Mouse (Mus musculus) hindbrain, embryonic 12.5 days (tissue): Measurements from ENCODE around the gene Bcas3. TPM values are rescaled to one million over a fixed set of nuclear protein-coding genes. Genes with fewer than 3 reads are reported as not detected.

Experiments used
- ATAC-seq: fragments of 200-750 bp; cut with Nextera tagmentation; 2 replicates; pipeline ENCODE4 v1.8.0; 2017; ENCODE audit warnings: moderate TSS enrichment; ENCODE audit not compliant: low FRiP score
- H3K27ac ChIP-seq: fragments of 300-500 bp; sonication (generic); 2 replicates; pipeline ENCODE4 v1.5.1; 2016; ENCODE audit warnings: mild to moderate bottlenecking
- H3K27me3 ChIP-seq: fragments of 300-500 bp; sonication (generic); 2 replicates; pipeline ENCODE4 v1.6.1; 2016; ENCODE audit warnings: mild to moderate bottlenecking
- H3K36me3 ChIP-seq: fragments of 300-500 bp; sonication (generic); 2 replicates; pipeline ENCODE4 v1.6.1; 2016; ENCODE audit warnings: mild to moderate bottlenecking
- H3K4me1 ChIP-seq: fragments of 300-500 bp; sonication (generic); 2 replicates; pipeline ENCODE4 v1.6.1; 2016
- H3K4me2 ChIP-seq: fragments of 300-500 bp; sonication (generic); replicated peaks from 2 replicates; pipeline ENCODE4 v1.6.1; 2016; ENCODE audit warnings: mild to moderate bottlenecking
- H3K4me3 ChIP-seq: fragments of 300-500 bp; sonication (generic); 2 replicates; pipeline ENCODE4 v1.5.1; 2016; ENCODE audit warnings: mild to moderate bottlenecking
- H3K9ac ChIP-seq: fragments of 300-500 bp; sonication (generic); 2 replicates; pipeline ENCODE4 v1.6.1; 2016; ENCODE audit warnings: mild to moderate bottlenecking, moderate library complexity
- H3K9me3 ChIP-seq: fragments of 300-500 bp; sonication (generic); replicated peaks from 2 replicates; pipeline ENCODE4 v1.6.1; 2016; ENCODE audit warnings: mild to moderate bottlenecking
- WGBS: fragments of 180-500 bp; shearing (Covaris S2); methylation state at CpG from one replicate; pipeline ENCODE4 v1.1.7; 2016; 5-methylcytosine and 5-hydroxymethylcytosine counted together
- polyA plus RNA-seq: library from polyadenylated mRNA; unstranded; fragments of >200 nt; fragmentation: Nextera tagmentation; extraction: Ambion mirVana; gene quantifications from 2 replicates; pipeline ENCODE4 v1.2.1, GENCODE M21; 2016

The Bcas3 gene
- polyA plus RNA-seq, 1 experiment from 2014 or later: 33.9 TPM

- no peak overlapping the region for H3K27ac ChIP-seq
- WGBS: 77% methylated on average over 5 of the region's 5 CpGs
These were observed 463.5 kb downstream of the Bcas3 start for GRCm38 (mm10) chr11:85816471-85816870.

GRCm38 (mm10) chr11:85818401-85818800, 465.4 kb downstream of the Bcas3 start:
- H3K4me3 ChIP-seq: no peak overlapping the region
- H3K36me3 ChIP-seq: no peaks in the 10 kb centered on the region
- H3K9me3 ChIP-seq: no peaks in the 10 kb centered on the region
- no peak overlapping the region for H3K9ac ChIP-seq
- peaks cover 12% of the 10 kb centered on the region for H3K27me3 ChIP-seq
- peaks cover 16% of the 10 kb centered on the region for H3K4me1 ChIP-seq
- H3K27ac ChIP-seq: no peak overlapping the region
- no peak for ATAC-seq
- no peak overlapping the region for H3K4me2 ChIP-seq
- 73% methylated on average over 3 of the region's 3 CpGs for WGBS

More at GRCm38 (mm10) chr11:85816471-85816870, 463.5 kb downstream of the Bcas3 start:
- peaks cover 16% of the 10 kb centered on the region for H3K4me1 ChIP-seq
- H3K9ac ChIP-seq: no peak overlapping the region
- peaks cover 12% of the 10 kb centered on the region for H3K27me3 ChIP-seq
- no peak for ATAC-seq
- no peaks in the 10 kb centered on the region for H3K9me3 ChIP-seq
- H3K4me3 ChIP-seq: no peak overlapping the region
- no peak overlapping the region for H3K4me2 ChIP-seq
- H3K36me3 ChIP-seq: no peaks in the 10 kb centered on the region

GRCm38 (mm10) chr11:85820959-85821358, 468.0 kb downstream of the Bcas3 start:
- Histone ChIP-seq H3K27ac (no peak overlapping the region), H3K9ac (no peak overlapping the region), H3K4me3 (no peak overlapping the region), H3K36me3 (no peaks in the 10 kb centered on the region), H3K9me3 (no peaks in the 10 kb centered on the region), H3K4me1 (no peaks in the 10 kb centered on the region), H3K27me3 (peaks cover 31% of the 10 kb centered on the region), H3K4me2 (no peak overlapping the region)
- ATAC-seq: no peak
- 81% methylated on average over 3 of the region's 3 CpGs for WGBS

GRCm38 (mm10) chr11:85821659-85822058, 468.7 kb downstream of the Bcas3 start:
- Histone ChIP-seq H3K27me3 (peaks cover 38% of the 10 kb centered on the region), H3K36me3 (no peaks in the 10 kb centered on the region), H3K9me3 (no peaks in the 10 kb centered on the region), H3K4me3 (no peak overlapping the region), H3K27ac (no peak overlapping the region), H3K9ac (no peak overlapping the region), H3K4me2 (no peak overlapping the region), H3K4me1 (no peaks in the 10 kb centered on the region)
- WGBS: 73% methylated on average over 9 of the region's 9 CpGs
- no peak for ATAC-seq

DNA sequence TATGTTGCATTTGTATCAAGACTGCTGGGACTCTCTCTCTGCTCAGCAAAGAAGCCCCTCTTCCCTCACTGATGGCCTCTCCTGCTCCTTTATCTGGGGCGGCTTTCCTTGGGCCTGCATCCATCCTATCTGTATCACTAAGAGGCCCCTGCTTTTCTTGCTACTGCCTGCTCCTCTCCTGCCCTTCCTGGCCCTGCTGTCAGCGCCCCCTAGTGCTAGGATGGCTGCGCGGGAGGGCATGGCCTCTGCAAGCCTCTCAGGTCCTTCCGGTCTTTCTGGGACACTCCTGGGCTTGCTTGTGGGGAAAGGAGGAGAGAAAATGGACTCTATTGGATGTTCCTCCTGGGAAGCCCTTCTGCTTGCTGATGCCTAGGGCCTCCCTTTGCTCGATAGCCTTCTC, 470.2 kb downstream of the Bcas3 start:
- Histone ChIP-seq H3K4me3 (no peak overlapping the region), H3K27ac (no peak overlapping the region), H3K4me2 (no peak overlapping the region), H3K4me1 (peaks cover 7% of the 10 kb centered on the region), H3K36me3 (no peaks in the 10 kb centered on the region), H3K27me3 (peaks cover 53% of the 10 kb centered on the region), H3K9ac (no peak overlapping the region), H3K9me3 (no peaks in the 10 kb centered on the region)
- WGBS: 15% methylated on average over 6 of the region's 6 CpGs
- ATAC-seq: no peak

GRCm38 (mm10) chr11:85823794-85824193, 470.8 kb downstream of the Bcas3 start:
- H3K4me1 ChIP-seq: peaks cover 8% of the 10 kb centered on the region
- no peak overlapping the region for H3K4me2 ChIP-seq
- H3K27ac ChIP-seq: no peak overlapping the region
- WGBS: 80% methylated on average over 4 of the region's 4 CpGs
- no peaks in the 10 kb centered on the region for H3K9me3 ChIP-seq
- H3K9ac ChIP-seq: no peak overlapping the region
- peaks cover 57% of the 10 kb centered on the region for H3K27me3 ChIP-seq
- no peak for ATAC-seq
- H3K4me3 ChIP-seq: no peak overlapping the region
- H3K36me3 ChIP-seq: no peaks in the 10 kb centered on the region

DNA sequence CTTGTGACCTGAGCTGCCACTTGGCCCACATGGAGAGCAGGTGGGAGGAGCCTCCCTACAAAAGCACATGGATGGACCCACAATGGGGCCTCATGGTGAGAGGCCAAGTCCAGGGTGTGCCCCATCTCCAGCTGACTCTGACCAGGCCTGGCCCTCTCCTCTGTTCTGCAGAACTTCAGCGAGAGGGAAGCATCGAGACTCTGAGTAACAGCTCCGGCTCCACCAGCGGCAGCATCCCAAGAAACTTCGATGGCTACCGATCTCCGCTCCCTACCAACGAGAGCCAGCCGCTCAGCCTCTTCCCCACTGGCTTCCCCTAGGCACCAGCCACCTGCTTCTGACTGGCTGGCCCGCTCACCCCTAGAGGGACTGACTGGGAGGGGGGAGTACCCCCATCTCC, 472.1 kb downstream of the Bcas3 start:
- Histone ChIP-seq H3K9ac (no peak overlapping the region), H3K36me3 (no peaks in the 10 kb centered on the region), H3K4me1 (peaks cover 21% of the 10 kb centered on the region), H3K27ac (no peak overlapping the region), H3K4me3 (no peak overlapping the region), H3K9me3 (no peaks in the 10 kb centered on the region), H3K27me3 (peaks cover 66% of the 10 kb centered on the region), H3K4me2 (no peak overlapping the region)
- no peak for ATAC-seq
- WGBS: 63% methylated on average over 10 of the region's 10 CpGs

DNA sequence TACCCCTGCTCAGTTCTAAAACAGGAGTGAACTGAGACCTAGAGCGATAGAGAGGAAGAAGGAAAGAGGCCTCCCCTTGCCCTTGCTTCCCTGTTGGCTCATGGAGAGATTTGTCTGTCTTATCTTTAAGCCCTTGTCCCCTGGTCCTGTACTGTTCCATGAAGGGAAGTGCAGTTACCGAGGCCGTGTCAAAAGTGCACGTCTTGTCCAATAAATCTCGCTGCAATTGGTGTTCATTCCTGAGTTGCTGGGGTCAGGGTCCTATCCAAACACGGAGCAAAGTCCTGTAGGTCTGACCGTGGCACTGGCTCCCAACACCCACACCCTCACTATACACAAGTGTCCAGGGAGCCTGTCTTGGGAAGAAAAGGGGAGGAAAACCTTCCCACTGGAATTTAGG, 472.9 kb downstream of the Bcas3 start:
- H3K4me1 ChIP-seq: peaks cover 24% of the 10 kb centered on the region
- WGBS: 84% methylated on average over 7 of the region's 7 CpGs

DNA sequence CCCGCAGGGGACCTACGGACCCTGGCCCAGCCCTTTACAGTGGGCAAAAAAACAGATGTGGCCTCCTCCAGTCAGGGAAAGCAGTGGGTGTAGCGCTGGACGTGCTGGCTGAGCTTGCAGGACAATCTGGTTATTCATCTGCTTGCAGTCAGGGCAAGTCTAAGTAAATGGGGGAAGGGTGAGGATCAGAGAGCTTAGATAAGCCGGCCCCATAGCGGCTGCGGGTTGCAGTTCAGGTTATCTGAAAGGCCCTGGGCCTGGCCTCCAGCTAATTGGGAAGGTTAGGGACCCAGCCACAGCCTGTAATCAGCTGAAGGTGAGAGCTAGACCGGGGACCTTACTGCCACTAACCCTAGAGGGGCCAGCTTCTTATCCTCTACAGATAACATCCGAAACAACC, 474.4 kb downstream of the Bcas3 start:
- Histone ChIP-seq H3K4me3 (no peak overlapping the region), H3K27ac (no peak overlapping the region)

More for the DNA sequence above, 472.9 kb downstream of the Bcas3 start:
- Histone ChIP-seq H3K9ac (no peak overlapping the region), H3K27ac (no peak overlapping the region), H3K27me3 (peaks cover 74% of the 10 kb centered on the region), H3K4me2 (no peak overlapping the region), H3K9me3 (no peaks in the 10 kb centered on the region), H3K4me3 (no peak overlapping the region), H3K36me3 (no peaks in the 10 kb centered on the region)
- ATAC-seq: no peak

DNA sequence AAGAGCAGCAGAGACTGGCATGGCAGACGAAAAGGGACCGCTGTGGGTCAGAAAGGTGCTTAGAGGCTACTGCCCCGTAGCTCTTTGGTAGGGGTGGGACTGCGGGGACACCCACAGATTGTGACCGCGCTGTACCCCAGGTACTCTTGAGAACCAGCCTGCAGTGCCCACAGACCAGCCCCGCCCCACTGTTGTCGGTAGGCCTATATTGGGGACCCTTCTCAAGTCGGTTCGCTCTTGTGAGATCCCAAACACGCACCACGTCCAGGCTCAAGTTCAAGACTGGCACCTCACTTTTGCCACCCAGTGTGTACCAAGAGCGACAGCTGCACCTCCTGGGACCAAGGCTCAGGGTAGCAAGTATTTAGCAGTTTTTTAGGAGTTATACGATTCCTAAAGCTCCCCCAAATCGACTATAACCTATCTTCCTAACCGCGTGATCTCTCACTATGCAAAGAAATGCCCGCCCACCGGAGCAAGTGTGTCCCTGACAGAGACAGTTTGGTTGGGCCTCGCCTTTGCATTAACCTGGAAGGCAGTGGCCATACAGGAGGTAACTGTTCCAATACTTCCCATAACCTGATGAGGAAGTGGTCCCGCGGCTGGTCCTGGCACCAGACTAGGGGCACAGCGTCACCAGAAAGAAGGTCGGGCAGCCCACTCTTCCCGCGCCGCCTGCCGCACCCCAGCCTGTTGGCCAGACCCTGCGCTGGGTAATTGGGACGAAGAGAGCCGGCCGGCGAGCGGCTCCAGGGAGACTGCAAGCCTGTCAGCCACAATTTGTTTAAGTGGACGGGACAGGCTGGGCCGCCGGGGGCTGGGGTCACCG, 475.9 kb downstream of the Bcas3 start:
- ATAC-seq: no peak
- Histone ChIP-seq H3K36me3 (no peaks in the 10 kb centered on the region), H3K27me3 (peaks cover 89% of the 10 kb centered on the region), H3K4me3 (peak overlapping the region; percentile 11; the same call in 1 of the 2 replicates), H3K4me2 (peak overlapping the region; percentile 51), H3K9me3 (no peaks in the 10 kb centered on the region), H3K4me1 (peaks cover 43% of the 10 kb centered on the region), H3K9ac (no peak overlapping the region; the same call in 1 of the 2 replicates), H3K27ac (0 out of 2 replicates have a peak overlapping the region, but pooled peaks have one; percentile 35)
- WGBS: 5% methylated on average over 38 of the region's 38 CpGs

More for the DNA sequence above, 474.4 kb downstream of the Bcas3 start:
- Histone ChIP-seq H3K9ac (peak overlapping the region; percentile 10; the same call in 1 of the 2 replicates), H3K27me3 (peaks cover 89% of the 10 kb centered on the region), H3K4me2 (no peak overlapping the region), H3K4me1 (peaks cover 34% of the 10 kb centered on the region), H3K36me3 (no peaks in the 10 kb centered on the region), H3K9me3 (no peaks in the 10 kb centered on the region)
- WGBS: 12% methylated on average over 9 of the region's 9 CpGs
- no peak for ATAC-seq

DNA sequence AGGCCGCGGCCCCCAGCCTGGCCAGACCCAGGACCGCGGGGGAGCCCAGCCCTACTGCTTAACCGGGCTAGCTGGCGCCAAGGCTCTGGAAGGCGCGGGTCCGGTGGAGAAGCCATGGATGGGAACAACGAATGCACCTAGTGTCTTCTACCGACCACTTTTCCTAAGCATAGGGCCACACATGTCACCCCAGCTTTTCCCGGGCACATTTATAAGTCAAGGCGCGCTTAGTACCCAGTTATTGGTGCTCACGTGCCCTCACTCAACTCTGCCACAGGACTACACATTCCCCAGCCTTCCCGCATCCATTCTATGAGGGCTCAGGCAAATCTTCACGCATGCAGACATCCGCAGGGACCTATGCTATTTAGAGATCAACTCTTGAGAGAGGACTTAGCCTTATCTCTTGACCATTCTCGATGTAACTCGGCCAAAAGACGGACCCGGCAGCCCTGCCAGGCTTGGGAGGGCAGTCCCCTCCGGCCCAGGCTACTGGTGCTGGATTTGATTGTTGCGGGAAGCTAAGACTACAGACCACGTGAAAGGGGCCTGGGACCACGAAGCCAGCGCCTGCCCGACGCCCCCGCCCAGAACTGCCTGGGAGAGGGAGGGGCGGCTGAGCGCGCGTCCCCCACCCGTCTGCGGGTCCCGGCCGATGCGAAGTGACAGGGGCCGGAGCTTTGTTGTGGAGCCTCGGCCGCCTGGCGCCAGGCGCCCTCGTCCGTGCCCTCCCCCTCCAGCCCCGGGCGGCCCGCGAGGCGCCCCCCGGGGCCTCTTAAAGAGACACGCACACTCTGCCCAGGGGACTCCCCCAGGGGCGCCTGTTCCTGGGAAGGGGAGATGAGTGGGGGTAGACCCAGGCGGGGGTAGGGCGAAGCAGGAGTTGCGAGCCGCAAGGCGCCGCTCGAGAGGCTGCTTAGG, 476.8 kb downstream of the Bcas3 start:
- Histone ChIP-seq H3K4me3 (peak overlapping the region; percentile 28), H3K27ac (0 out of 2 replicates have a peak overlapping the region, but pooled peaks have one; percentile 35), H3K27me3 (peaks cover 89% of the 10 kb centered on the region), H3K36me3 (no peaks in the 10 kb centered on the region), H3K4me2 (peak overlapping the region; percentile 51), H3K9ac (peak overlapping the region; percentile 19; the same call in 1 of the 2 replicates), H3K9me3 (no peaks in the 10 kb centered on the region), H3K4me1 (peaks cover 43% of the 10 kb centered on the region)
- under 1% methylated on average over 50 of the region's 61 CpGs for WGBS
- no peak for ATAC-seq

DNA sequence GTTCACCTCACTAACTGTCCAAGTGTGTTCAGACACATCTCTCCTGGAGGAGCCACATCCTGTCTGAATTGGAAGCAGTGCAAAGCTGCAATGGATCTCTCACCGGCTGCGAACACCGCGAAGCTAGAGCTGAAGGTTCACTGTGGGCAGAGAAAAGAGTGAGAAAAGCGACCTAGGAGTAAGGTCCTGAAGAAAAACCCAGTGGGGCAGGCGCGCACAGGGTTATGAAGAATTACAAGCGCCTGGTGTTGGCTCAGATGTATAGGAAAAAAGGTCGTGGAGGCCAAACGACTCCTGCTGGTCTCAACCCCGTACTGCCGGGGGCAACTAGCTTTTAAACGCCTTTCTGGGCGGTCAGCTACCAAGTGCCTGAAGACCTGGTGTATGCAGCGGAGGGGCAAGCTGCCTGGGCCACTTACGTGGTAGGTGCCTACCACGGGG, 478.0 kb downstream of the Bcas3 start:
- Histone ChIP-seq H3K36me3 (no peaks in the 10 kb centered on the region), H3K4me2 (peak overlapping the region; percentile 17), H3K4me3 (peak overlapping the region; percentile 49; the same call in 1 of the 2 replicates), H3K9ac (no peak overlapping the region), H3K27ac (no peak overlapping the region; the same call in 1 of the 2 replicates), H3K4me1 (peaks cover 43% of the 10 kb centered on the region), H3K27me3 (peaks cover 89% of the 10 kb centered on the region), H3K9me3 (no peaks in the 10 kb centered on the region)
- under 1% methylated on average over 17 of the region's 17 CpGs for WGBS
- no peak for ATAC-seq
